Mouse (Mus musculus) embryonic facial prominence, embryonic 12.5 days (tissue): ENCODE results near the gene Cadm3. TPM values are rescaled to one million over a fixed set of nuclear protein-coding genes. Genes with fewer than 3 reads are reported as not detected.
A peak's percentile ranks its signal among the peaks of the same experiment; 100 is the strongest.

Source experiments
- ATAC-seq: fragments of 200-750 bp; cut with Nextera tagmentation; 2 replicates; pipeline ENCODE4 v1.8.0; 2017; ENCODE audit not compliant: insufficient number of reproducible peaks, insufficient read depth, low FRiP score, low TSS enrichment
- H3K27ac ChIP-seq: fragments of 300-500 bp; sonication (generic); 2 replicates; pipeline ENCODE4 v1.5.1; 2016; ENCODE audit warnings: mild to moderate bottlenecking
- H3K27me3 ChIP-seq: fragments of 300-500 bp; sonication (generic); 2 replicates; pipeline ENCODE4 v1.6.1; 2016; ENCODE audit warnings: mild to moderate bottlenecking, moderate library complexity
- H3K36me3 ChIP-seq: fragments of 300-500 bp; sonication (generic); 2 replicates; pipeline ENCODE4 v1.6.1; 2016; ENCODE audit warnings: mild to moderate bottlenecking
- H3K4me1 ChIP-seq: fragments of 300-500 bp; sonication (generic); 2 replicates; pipeline ENCODE4 v1.6.1; 2016
- H3K4me2 ChIP-seq: fragments of 300-500 bp; sonication (generic); replicated peaks from 2 replicates; pipeline ENCODE4 v1.6.1; 2016; ENCODE audit warnings: mild to moderate bottlenecking, moderate library complexity
- H3K4me3 ChIP-seq: fragments of 300-500 bp; sonication (generic); 2 replicates; pipeline ENCODE4 v1.5.1; 2016; ENCODE audit warnings: mild to moderate bottlenecking
- H3K9ac ChIP-seq: fragments of 300-500 bp; sonication (generic); 2 replicates; pipeline ENCODE4 v1.6.1; 2016; ENCODE audit warnings: mild to moderate bottlenecking, moderate library complexity
- H3K9me3 ChIP-seq: fragments of 300-500 bp; sonication (generic); 2 replicates; pipeline ENCODE4 v1.6.1; 2016; ENCODE audit warnings: mild to moderate bottlenecking, moderate library complexity
- WGBS: fragments of 180-500 bp; shearing (Covaris S2); methylation state at CpG from one replicate; pipeline ENCODE4 v1.1.7; 2016; 5-methylcytosine and 5-hydroxymethylcytosine counted together
- polyA plus RNA-seq: library from polyadenylated mRNA; unstranded; fragments of >200 nt; fragmentation: Nextera tagmentation; extraction: Ambion mirVana; gene quantifications from 2 replicates; pipeline ENCODE4 v1.2.1, GENCODE M21; 2016

Gene Cadm3
- polyA plus RNA-seq, 1 experiment from 2014 or later, result 3.3 TPM

DNA sequence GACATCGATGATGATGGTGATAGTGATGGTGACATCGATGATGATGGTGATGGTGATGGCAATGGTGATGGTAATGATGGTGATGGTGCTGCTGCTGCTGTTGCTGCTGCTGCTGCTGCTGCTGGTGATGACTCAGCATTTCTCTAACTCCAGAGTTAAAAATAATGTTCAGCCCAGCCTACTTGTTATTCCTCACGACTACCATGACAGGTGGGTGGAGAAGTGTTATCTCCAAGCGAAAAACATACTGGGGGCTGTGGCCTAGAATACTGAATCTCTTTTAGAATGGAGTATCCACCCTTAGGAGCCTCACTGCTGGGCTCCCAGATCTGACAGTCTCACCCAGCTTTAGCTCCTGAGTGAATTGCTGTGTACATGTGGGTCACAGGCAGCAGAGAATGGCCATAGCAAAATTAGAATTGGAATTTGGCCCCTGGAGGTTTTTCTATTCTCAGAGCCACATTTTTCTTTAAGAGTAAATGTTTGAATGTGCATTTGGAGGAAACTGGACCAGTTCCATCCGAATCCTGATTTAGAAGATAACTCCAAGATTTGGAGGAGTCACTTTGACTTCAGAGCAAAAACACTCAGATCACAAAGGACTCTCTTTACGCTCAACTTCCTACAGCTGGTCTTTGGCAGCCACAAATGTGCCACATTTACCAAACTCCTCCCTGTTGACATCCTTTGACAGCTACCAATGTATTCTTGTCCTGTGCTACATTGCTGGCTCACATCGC lies 12.2 kb downstream of the Cadm3 start:
- H3K9ac ChIP-seq, result no peak overlapping the region
- whole genome bisulfite sequencing, result 74% methylated on average over 7 of the region's 7 CpGs
- H3K4me2 ChIP-seq, result no peak overlapping the region
- no peaks in the 10 kb centered on the region for H3K36me3 ChIP-seq
- H3K9me3 ChIP-seq, result no peaks in the 10 kb centered on the region
- no peak overlapping the region for H3K4me3 ChIP-seq
- H3K4me1 ChIP-seq, result peaks cover 6% of the 10 kb centered on the region; the same call in 1 of the 2 replicates
- H3K27ac ChIP-seq, result no peak overlapping the region
- no peak for ATAC-seq
- H3K27me3 ChIP-seq, result no peaks in the 10 kb centered on the region

DNA sequence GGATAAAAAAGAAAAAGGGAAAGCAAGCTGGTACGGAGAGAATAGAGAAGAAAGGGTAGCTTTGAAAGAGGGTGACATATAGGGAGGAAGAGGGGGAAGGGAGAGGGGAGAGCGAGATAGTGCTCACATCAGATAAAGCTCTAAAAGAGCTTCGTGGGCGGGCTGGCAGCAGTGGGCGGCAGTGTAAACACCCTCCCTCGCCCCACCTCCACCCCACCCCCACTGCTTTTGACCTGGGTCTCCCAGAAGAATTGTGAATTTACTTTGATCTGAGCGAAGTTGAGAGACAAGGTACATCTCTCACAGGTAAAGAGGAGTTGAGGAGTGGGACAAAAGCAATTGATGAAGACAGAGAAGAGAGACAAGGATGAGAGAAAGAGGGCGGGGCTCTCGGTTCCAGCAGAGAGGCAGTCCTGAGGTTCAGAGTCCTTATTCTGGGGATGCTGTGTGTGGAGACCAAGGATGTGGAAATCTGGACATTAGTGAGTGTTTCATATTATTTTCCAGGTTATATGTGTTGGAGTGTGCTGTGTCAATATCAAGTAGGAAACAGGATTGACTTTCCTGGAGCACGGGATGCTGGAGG lies 17.0 kb downstream of the Cadm3 start, which contains the start of gene Aim2:
Aim2 (plus strand) TSS at position 508 of the 586 bp plus-strand sequence.
- Histone ChIP-seq H3K4me1 (peaks cover 10% of the 10 kb centered on the region; the same call in 1 of the 2 replicates), H3K9ac (no peak within 1 kb of the TSS), H3K4me2 (peak within 1 kb of the TSS; percentile 46), H3K27me3 (no peaks in the 10 kb centered on the region), H3K36me3 (no peaks in the 10 kb centered on the region), H3K27ac (no peak within 1 kb of the TSS), H3K9me3 (no peaks in the 10 kb centered on the region), H3K4me3 (peak within 1 kb of the TSS; percentile 27)
- WGBS, result 9% methylated on average over 10 of the region's 10 CpGs
- ATAC-seq, result no peak

DNA sequence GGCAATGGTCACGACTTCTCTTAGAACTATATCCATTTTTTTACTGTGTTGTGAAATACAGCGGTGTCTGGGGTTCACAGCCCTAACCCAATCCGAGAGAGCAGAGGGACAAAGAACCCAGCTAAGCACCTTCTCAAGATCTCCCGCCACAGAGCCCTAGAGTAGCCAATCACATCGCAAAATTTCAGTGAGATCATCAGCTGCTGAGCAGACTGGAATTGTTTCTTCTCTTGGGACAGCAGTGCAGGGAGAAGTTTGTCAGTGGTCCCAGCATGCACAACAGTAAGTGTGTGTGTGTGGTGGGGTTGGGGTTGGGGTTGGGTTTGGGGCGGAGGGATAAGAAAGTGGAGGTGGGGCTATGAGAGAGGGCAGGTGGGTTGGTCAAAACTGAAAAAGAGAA lies 17.5 kb downstream of the Cadm3 start:
- H3K9ac ChIP-seq, result no peak overlapping the region
- peak overlapping the region; percentile 46 for H3K4me2 ChIP-seq
- 5% methylated on average over 6 of the region's 6 CpGs for WGBS
- H3K4me1 ChIP-seq, result peaks cover 10% of the 10 kb centered on the region; the same call in 1 of the 2 replicates
- no peaks in the 10 kb centered on the region for H3K27me3 ChIP-seq
- no peak overlapping the region for H3K27ac ChIP-seq
- peak overlapping the region; percentile 27 for H3K4me3 ChIP-seq
- H3K36me3 ChIP-seq, result no peaks in the 10 kb centered on the region
- H3K9me3 ChIP-seq, result no peaks in the 10 kb centered on the region
- ATAC-seq, result peak; percentile 65

DNA sequence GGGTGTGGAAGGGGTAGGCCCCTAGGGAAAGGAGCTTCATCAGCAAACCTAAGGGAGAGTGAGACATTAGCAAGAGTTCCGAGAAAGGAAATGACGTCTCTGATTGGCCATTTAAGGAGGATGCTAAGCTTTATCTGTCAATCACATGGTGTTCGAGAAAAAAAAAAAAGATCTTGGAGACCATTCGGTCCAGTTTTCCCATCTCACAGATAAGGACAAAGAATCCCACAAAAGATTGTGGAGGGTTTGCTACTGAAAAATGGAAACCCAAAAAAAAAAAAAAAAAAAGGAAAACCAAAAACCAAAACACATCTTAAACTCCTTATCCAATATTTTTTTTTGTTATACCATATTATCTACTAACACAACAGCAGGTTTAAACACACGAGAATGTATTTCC lies 18.3 kb downstream of the Cadm3 start:
- Histone ChIP-seq H3K4me3 (no peak overlapping the region), H3K4me2 (no peak overlapping the region), H3K27ac (no peak overlapping the region), H3K9ac (no peak overlapping the region), H3K36me3 (no peaks in the 10 kb centered on the region), H3K27me3 (no peaks in the 10 kb centered on the region), H3K4me1 (peaks cover 10% of the 10 kb centered on the region; the same call in 1 of the 2 replicates), H3K9me3 (no peaks in the 10 kb centered on the region)
- no peak for ATAC-seq
- 59% methylated on average over 5 of the region's 5 CpGs for WGBS

DNA sequence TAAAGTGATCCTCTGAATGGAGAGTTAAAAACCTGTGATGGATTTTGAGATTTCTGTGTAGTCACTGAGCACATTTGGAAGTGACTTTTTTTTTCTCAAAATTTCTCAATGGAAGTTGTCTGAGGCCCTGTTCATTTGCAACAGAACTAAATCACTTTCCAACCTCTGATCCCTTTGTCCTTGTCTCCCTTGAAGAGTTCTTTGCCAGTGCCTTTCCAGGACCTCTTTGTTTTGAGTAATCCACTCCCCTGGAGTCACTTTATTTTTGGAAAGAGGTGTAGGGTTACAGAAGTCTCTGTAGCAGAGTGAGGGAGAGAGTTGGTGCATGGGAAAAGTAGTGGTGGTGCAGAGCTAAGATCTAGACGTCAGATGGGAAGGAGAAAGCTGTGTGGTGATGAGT lies 19.0 kb downstream of the Cadm3 start:
- H3K9me3 ChIP-seq, result no peaks in the 10 kb centered on the region
- peaks cover 10% of the 10 kb centered on the region; the same call in 1 of the 2 replicates for H3K4me1 ChIP-seq
- 7% methylated on average over 1 of the region's 1 CpGs for WGBS
- no peaks in the 10 kb centered on the region for H3K27me3 ChIP-seq
- no peaks in the 10 kb centered on the region for H3K36me3 ChIP-seq
- H3K9ac ChIP-seq, result no peak overlapping the region
- H3K4me3 ChIP-seq, result no peak overlapping the region
- H3K4me2 ChIP-seq, result no peak overlapping the region
- ATAC-seq, result no peak
- no peak overlapping the region for H3K27ac ChIP-seq

DNA sequence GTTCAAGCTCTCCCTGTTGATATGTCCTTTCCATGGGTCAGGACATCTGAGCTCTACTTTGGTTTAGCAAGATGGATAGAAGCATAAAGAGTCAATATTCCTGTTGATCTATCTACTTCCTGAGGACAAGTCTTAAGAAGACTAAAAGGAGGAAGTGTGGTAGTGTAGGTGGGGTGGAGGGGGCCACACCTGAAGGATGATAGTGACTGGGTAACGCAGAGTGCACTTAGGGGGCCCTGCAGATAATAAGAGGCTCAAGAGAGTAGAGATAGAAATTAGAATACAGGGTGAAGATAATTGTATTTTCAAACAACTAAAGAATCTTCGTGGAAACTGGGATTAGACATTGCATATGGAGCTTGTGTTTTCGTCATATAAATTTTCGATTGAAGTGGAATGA lies 22.4 kb downstream of the Cadm3 start:
- ATAC-seq, result no peak
- H3K27me3 ChIP-seq, result no peaks in the 10 kb centered on the region

DNA sequence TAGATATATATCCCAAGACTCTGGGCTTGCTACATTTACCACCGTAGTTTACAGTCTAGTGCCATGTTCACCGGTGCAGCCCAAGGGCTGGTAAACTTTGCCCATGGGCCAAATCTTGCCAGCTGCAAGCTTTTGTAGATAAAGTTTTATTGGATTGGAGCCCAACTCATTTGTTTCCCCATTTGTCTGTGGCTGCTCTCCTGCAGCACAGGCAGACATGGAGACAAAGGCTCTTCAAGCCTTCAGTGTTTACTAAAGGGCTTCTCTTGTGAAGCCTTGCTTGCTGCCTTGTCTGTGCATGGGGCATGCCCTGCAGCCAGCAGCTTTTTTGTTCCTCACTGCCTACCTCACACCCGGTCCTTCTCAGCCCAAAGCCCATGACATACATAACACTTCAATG lies 23.6 kb downstream of the Cadm3 start:
- Histone ChIP-seq H3K4me3 (no peak overlapping the region), H3K36me3 (no peaks in the 10 kb centered on the region), H3K4me1 (peaks cover 6% of the 10 kb centered on the region; the same call in 1 of the 2 replicates), H3K27me3 (no peaks in the 10 kb centered on the region), H3K4me2 (no peak overlapping the region), H3K27ac (no peak overlapping the region), H3K9me3 (no peaks in the 10 kb centered on the region), H3K9ac (no peak overlapping the region)
- WGBS, result 88% methylated on average over 3 of the region's 3 CpGs
- no peak for ATAC-seq

More for the DNA sequence above, 22.4 kb downstream of the Cadm3 start:
- H3K4me1 ChIP-seq, result peaks cover 10% of the 10 kb centered on the region; the same call in 1 of the 2 replicates
- no peaks in the 10 kb centered on the region for H3K9me3 ChIP-seq
- no peak overlapping the region for H3K4me3 ChIP-seq
- no peak overlapping the region for H3K4me2 ChIP-seq
- WGBS, result 86% methylated on average over 4 of the region's 4 CpGs
- H3K9ac ChIP-seq, result no peak overlapping the region
- H3K36me3 ChIP-seq, result no peaks in the 10 kb centered on the region
- no peak overlapping the region for H3K27ac ChIP-seq

DNA sequence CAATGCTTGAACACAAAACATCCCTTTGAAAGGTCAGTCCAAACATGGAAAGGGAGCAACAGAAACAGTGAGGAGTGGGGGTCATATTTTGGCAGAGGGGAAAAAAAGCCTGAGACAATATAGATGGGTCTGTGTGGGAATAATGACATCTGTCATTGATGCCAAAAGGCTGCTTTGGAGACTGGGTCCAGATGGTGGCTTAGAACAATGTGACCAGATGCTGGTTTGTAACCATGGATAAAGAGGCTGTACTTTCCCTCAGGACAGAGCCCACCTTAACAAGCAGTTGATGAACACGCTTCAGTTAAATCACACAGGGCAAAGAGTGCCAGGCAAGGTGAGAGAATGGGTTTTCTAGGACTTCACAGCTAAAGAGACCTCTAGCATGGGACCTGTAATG lies 25.1 kb downstream of the Cadm3 start:
- WGBS, result 69% methylated on average over 1 of the region's 1 CpGs
- Histone ChIP-seq H3K4me2 (no peak overlapping the region), H3K36me3 (no peaks in the 10 kb centered on the region), H3K4me1 (no peaks in the 10 kb centered on the region), H3K9ac (no peak overlapping the region), H3K27me3 (no peaks in the 10 kb centered on the region), H3K27ac (no peak overlapping the region), H3K4me3 (no peak overlapping the region), H3K9me3 (no peaks in the 10 kb centered on the region)
- no peak for ATAC-seq

DNA sequence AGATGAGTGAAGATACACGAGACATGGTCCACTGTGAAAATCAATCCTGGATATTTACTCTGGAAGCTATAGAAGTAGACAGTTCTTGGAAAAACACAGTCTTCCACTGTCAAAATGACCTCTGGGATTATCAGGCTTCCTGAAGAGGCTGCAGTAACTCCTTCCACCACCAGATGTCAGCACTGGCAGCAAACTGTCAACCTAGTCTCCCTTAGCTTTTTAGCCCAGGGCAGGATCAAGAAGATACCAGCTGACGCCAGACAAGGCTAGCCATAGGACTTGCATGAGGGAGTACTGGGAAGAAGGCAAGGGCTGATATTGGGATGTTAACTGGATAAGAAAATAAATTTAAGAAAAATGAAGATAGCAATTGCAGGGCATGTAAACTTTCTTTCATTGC lies 28.0 kb downstream of the Cadm3 start:
- no peak for ATAC-seq
- Histone ChIP-seq H3K4me1 (no peaks in the 10 kb centered on the region), H3K36me3 (no peaks in the 10 kb centered on the region), H3K4me3 (no peak overlapping the region), H3K9me3 (no peaks in the 10 kb centered on the region), H3K27me3 (no peaks in the 10 kb centered on the region), H3K4me2 (no peak overlapping the region), H3K9ac (no peak overlapping the region), H3K27ac (no peak overlapping the region)
- WGBS, result 2% methylated on average over 2 of the region's 2 CpGs

DNA sequence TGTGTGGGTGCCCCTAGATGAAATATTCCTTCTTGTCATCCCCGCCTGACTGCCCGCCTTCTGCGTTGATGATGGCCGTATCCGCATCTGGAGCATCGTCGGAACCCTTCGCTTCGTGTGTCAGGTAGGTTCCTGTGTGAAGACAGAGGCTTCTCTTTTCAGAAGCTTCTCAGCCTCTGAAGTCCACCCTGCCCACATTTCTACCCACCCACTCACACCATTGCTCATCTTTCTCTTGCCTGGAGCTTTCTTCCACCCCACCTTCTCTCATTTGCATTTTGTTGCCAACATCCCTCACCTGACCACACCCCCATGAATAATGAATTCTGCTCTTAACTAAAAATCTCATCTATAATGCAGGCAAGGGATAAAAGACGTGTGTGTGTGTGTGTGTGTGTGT lies 30.5 kb downstream of the Cadm3 start:
- no peak overlapping the region for H3K9ac ChIP-seq
- H3K36me3 ChIP-seq, result no peaks in the 10 kb centered on the region
- no peak overlapping the region for H3K4me2 ChIP-seq
- 94% methylated on average over 10 of the region's 10 CpGs for WGBS
- H3K4me3 ChIP-seq, result no peak overlapping the region
- H3K27ac ChIP-seq, result no peak overlapping the region
- H3K9me3 ChIP-seq, result no peaks in the 10 kb centered on the region
- no peaks in the 10 kb centered on the region for H3K27me3 ChIP-seq
- H3K4me1 ChIP-seq, result no peaks in the 10 kb centered on the region
- ATAC-seq, result no peak

DNA sequence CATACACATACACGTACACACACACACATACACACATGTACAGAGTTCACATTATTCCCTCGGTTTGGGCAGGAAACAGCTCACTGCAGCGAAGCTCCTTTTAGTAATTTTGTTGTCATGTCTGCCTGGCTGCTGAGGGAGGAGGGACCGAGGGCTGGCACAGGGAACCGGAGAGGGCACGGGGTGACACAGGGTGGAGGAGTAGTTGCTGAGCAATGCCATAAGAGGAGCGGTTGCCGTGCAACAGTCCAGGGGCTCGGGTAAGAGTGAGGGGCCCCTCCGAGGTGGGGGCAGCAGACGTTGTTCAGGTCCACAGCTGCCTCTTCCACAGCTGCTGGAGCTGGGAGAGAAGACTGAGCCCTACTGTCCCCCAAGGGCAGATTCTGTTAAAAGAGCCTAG lies 31.6 kb downstream of the Cadm3 start:
- no peak for ATAC-seq
- Histone ChIP-seq H3K9ac (no peak overlapping the region), H3K9me3 (no peaks in the 10 kb centered on the region), H3K36me3 (no peaks in the 10 kb centered on the region), H3K4me3 (no peak overlapping the region), H3K27me3 (no peaks in the 10 kb centered on the region), H3K4me2 (no peak overlapping the region), H3K4me1 (no peaks in the 10 kb centered on the region), H3K27ac (no peak overlapping the region)
- 59% methylated on average over 11 of the region's 11 CpGs for WGBS
